Mouse (Mus musculus) spleen, postnatal 10 days (tissue): ENCODE data around the gene Dgat2.

Experiments
- DNase-seq, 2 experiments: peaks; one replicate each; pipeline ENCODE4 v3.0.0; 2021 to 2022; ENCODE audit warnings: low spot score in 2 of 2

The Dgat2 gene

DNA sequence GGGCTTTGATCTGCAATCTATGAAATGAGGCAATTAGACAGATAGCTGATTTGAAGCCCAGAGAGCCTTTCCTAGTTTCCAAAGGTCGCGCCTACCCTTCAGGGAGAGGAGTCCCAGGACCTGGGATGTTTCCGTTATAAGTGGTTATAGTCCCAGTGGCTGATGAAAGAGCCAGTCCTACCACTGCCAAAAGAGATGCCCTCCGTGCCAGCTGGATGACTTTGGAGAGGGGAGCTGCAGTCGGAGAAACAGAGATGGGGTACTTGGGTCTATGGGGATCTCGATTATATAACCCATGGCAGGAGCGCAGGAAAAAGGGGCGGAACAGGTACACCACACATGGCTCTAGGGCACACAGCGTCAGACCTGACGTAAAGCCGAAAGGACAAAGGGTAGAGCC is 20.6 kb downstream of the Dgat2 start:
- no peak for DNase-seq

GRCm38 (mm10) chr7:99161529-99161928 is 21.0 kb downstream of the Dgat2 start:
- no peak for DNase-seq

- no peak for DNase-seq
Measured at GRCm38 (mm10) chr7:99160995-99161394, 21.5 kb downstream of the Dgat2 start.

DNA sequence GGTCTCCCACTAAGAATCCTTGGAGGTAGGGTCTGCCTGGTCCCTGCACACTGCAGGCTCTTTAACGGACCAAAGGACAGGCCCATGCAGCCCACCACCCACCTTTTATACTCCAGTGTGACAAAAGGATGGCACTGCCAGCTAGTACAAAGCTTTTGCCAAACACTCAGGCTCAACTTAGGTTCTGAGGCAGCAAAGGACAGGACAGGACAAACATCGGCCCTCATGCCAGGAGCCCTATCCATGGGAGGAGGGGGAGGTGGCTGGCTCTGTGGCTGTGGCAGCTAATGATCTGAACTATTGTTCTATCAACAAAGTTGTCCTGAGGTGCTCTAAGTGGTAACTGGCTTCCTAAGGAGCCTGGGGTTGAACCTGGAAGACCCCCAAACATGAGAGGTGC is 23.1 kb downstream of the Dgat2 start:
- DNase-seq, result no peak

GRCm38 (mm10) chr7:99158904-99159303 is 23.6 kb downstream of the Dgat2 start:
- DNase-seq, result no peak

- no peak for DNase-seq
Measured at GRCm38 (mm10) chr7:99158011-99158410, 24.5 kb downstream of the Dgat2 start.

DNA sequence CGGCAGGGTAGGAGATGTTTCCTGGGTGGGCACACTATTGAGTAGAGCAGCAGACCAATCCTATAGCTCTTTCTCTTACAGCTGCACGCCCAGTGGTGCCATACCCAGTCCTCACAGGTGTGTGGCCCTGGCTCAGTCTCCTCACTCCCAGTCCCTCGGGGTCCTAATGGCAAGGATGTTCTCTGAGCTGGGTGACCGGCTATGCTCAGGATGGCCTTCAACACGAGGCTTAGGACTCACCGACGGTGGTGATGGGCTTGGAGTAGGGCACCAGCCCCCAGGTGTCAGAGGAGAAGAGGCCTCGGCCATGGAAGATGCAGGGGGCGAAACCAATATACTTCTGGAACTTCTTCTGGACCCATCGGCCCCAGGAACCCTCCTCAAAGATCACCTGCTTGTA is 25.8 kb downstream of the Dgat2 start:
- DNase-seq, result no peak

GRCm38 (mm10) chr7:99155311-99156289 is 26.9 kb downstream of the Dgat2 start:
- no peak for DNase-seq

GRCm38 (mm10) chr7:99154648-99155151 is 27.8 kb downstream of the Dgat2 start:
- DNase-seq, result no peak

DNA sequence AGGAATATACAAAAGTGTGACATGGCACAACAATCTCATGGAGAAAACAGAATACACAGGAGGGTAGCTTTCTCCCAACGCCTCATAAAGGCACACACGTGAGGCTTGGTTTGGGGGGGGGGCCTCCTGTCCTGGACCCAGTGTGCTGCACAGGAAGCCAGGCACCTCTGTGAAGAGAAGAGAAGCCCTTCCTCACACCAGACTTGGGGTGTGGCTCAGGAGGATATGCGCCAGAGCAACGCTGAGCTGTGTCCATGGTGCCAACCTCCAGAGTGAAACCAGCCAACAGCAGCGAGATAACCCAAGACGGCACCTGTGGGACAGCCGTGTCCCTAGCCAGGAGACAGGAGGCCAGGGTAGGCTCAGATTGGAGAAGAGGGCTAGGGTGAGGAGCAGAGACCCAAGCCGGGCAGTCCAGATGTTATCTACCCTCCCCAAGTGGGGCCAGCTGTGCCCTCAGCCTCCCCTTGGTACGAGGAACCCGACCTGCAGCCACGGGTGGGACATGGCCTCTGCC is 28.8 kb downstream of the Dgat2 start:
- DNase-seq, result no peak

GRCm38 (mm10) chr7:99152756-99153155 is 29.8 kb downstream of the Dgat2 start:
- DNase-seq, result no peak

DNA sequence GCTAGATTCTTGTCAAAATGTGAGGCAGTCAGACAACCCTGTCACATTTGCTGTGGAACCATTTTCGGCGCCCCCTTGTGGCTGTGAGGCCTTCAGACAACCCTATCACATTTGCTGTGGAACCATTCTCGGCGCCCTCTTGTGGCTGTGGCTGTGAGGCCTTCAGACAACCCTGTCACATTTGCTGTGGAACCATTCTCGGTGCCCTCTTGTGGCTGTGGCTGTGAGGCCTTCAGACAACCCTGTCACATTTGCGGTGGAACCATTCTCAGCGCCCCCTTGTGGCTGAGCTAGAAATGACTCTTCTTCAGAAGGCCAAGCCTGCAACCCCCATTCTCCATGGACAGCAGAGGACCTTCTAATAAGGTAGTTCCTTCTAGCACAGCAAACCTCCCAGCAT is 31.2 kb downstream of the Dgat2 start:
- peak; percentile 86 to 97 for DNase-seq

- no peak for DNase-seq
Measured at GRCm38 (mm10) chr7:99149017-99149416, 33.5 kb downstream of the Dgat2 start.

DNA sequence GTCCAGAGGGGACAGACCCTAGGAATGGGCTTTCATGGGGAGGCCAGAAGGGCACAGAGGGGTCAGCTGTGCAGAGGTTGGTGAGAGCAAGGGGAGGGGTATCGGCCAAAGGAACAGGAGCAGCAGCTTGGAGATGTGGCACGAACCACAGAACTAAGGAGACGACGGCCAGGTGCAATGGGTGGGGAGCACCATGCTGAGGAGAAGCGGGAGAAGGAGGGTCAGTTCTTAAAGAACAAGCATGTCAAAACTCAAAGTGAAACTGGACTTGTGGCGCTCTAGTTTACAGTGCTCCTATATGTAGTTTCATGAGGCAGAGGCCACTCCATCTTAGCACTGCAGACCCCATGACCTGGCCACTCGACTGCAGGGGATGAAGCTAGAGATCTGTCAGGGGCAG is 35.0 kb downstream of the Dgat2 start:
- DNase-seq, result no peak

DNA sequence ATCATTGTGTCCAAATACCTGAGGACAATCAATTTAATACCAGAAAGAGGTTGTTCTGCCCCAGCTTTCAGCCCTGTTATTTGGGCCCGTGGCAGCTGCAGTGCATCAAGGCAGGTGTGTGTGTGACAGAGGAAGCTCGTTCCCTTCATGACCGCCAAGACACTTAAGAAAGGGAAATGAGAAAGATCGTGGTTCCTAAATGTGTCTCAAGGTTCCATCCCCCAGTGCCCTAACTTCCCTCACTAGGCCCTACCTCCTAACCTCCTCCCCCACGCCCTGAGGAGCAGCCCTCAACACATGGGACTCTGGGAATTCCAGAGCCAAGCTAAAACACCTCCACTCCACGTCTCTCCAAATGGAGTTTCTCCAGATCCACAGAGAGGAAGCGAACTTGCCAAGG is 35.6 kb downstream of the Dgat2 start:
- DNase-seq, result peak in 1 of 2 experiments; percentile 46

GRCm38 (mm10) chr7:99146011-99146410 is 36.5 kb downstream of the Dgat2 start:
- DNase-seq, result no peak

GRCm38 (mm10) chr7:99144616-99145015 is 37.9 kb downstream of the Dgat2 start:
- DNase-seq, result no peak

DNA sequence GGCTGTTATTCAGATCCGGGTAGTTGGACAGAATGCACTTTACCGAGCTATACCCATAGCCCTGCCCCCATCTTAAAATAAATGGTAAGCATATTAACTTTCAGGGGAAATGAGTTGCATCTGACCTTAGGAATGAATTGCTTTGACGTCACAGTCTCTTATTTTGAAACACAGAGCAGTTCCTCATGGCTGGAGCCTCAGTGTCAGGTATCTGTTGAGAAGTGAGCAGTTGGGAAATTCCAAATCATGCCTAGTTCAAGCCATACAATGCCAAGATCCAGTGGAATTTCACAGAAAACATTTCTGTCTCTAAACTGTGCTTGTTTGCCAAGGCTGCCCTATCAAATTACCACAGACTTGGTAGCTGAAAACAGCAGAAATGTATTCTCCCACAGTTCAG is 39.3 kb downstream of the Dgat2 start:
- DNase-seq, result no peak

DNA sequence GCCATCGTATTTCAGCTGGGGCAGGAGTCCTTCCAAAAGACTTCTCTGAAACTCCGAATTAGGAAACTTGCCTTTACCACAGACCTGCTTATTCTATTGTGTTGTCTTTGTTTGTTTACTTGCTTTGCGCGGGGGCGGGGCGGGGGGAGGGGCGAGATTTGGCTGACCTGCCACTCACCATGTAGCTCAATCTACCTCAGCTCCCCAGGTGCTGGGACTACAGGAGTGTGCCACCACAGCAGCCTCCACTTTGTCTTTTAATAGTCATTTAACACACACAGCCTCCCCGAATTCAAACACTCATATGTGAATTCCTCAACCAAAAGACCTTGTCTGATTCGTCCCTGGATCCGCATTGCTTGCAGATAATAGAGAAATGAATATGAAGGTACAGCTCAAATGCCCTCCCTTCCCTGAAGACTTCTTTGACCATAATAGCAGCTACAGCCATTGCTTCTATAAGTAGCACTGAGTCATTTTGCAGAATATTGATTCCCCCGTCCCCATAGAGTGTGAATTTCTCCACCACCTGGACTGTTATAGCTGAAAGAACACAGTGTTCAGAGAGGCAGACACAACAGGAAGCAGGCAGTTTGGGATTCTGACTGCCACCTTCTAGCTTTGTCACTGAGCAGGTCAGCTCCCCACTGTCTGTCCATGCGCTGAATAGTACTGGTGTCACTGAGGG is 40.5 kb downstream of the Dgat2 start:
- no peak for DNase-seq

GRCm38 (mm10) chr7:99140984-99141918 is 41.3 kb downstream of the Dgat2 start, which contains the start of gene Uvrag:
TSS of gene Uvrag (minus strand) at chr7:99141141.
- DNase-seq, result peak; percentile 96 to 97

DNA sequence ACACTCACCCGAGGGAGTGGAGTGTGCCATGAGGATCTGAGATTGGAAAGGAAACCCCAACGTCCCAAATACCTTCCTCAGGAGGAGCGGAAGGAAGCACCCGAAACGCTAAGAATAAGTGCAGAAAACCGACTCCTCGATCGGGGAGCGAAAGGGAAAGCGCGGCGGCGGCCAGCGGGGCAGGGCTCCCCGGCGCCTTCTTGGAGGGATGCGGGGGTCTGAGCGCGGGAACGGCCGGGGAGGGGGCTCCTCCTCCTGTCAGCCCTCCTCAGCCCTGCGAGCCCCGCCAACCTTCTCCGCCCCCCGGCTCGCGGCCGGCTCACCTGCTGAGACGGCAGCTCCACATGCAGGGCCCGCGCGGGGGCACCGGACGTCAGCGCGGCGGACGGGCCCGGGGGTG is 42.0 kb downstream of the Dgat2 start:
- DNase-seq, result no peak
